Mouse (Mus musculus): Measurements from ENCODE around the gene Csnk2b.

Gene Csnk2b

GRCm38 (mm10) chr17:35090166-35090932 is 31.5 kb downstream of the Csnk2b start:
- no peak for DNase-seq (ENCODE audit: extremely low read depth, low read depth)

DNA sequence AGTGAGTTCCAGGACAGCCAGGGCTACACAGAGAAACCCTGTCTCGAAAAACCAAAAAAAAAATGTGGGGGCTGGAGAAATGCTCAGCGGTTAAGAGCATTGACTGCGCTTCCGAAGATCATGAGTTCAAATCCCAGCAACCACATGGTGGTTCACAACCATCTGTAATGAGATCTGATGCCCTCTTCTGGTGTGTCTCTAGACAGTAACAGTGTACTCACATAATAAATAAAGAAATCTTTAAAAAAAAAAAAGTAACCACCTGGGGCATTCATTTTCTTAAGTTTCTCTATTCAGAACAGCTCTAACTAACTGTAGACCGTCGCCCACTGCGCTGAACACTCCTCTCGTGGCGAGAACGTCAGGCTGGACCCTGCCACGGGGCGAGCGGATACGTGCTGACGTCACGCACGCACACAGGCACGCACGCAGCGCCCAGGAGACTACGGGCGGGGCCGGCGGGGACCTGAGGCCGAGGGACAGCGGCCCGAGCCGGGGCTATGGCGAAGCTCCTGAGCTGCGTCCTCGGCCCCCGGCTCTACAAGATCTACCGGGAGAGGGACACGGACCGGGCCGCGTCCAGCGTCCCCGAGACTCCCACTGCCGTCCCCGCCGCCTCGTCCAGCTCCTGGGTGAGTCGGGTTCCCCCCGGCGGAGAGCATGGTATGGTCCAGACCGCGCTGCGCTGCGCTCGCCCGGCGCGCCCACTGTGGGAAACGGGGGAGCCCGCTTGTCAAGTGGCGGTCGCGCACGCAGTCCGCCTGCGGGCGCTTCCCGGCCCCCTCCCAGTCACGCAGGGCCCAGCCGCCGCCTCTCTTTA is 32.8 kb downstream of the Csnk2b start, which contains the start of gene Abhd16a:
Gene Abhd16a, plus strand, starts transcription at position 439 of the 820 bp plus-strand sequence.
- DNase-seq (ENCODE audit: extremely low read depth, low read depth), result peak; percentile 74

GRCm38 (mm10) chr17:35088151-35088550 is 33.7 kb downstream of the Csnk2b start:
- no peak for DNase-seq (ENCODE audit: extremely low read depth, low read depth)

DNA sequence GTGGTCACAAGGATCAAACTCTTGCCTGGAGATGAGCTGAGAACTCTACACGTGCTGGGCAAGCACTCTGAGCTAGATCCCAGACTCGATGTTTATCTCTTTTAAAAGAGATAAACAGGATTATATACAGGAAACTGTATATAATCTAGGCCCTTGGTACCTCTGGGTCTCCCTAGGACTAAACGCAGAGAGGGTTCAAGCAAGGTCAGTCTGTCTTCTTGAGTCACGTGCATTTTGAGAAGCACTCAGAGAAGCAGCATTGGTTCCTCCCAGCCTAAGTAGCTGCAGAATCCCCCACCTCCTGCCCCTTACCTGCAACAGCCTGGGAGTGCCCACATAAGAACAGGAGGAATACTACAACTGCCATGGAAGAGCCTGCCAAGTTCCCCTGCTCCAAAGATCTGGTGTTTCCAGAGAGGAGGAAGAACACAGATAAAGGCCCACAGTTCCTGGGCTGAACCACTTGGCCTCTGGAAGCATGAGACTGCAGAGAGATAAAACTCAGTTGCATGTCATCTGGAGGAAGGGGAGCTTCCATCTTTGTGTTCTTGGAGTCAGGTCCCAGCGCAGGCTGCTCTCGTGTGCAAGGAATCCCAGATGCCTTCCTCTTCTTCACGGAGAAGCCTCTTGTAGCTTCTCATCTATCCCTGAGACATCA is 36.5 kb downstream of the Csnk2b start, which contains the start of gene Ly6g6f:
Gene Ly6g6f, minus strand, starts transcription at position 403 of the 658 bp plus-strand sequence.
- no peak for DNase-seq (ENCODE audit: extremely low read depth, low read depth)

- no peak for DNase-seq (ENCODE audit: extremely low read depth, low read depth)
Observed at GRCm38 (mm10) chr17:35083929-35084497, 37.8 kb downstream of the Csnk2b start.

DNA sequence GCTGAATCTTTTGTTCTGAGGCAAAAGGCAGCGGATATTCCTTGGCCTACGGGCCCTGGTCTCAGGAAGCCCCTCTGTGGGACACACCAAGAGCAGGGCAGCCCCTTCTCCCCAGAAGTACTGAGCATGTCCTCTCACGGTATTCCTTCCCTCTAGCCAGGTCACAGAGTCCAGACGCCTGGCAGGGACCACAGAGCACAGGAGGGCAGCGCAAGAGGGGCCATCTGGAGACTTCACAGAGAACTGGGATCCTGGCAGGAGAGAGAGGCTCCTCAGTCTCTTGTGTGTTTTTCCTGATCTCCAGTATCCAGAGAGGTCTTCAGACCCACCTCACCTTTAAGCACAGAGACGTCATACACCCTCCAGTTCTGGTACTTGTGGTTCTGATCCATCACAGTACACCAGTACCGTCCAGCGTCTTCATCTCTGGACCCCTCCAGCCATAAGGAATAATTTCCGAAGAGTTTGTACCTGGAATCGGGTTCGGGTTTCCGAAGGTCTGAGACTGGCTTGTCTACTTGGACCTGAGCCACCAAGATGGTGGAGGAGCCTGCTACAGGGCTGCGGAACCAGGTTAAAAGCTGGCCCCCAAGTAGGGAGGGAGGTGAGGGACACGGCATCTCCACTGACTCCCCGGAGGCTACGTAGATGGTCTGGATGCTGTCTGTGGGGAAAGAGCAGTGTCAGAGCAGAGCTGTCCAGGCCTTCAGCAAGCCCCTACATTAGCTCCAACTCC is 38.8 kb downstream of the Csnk2b start:
- no peak for DNase-seq (ENCODE audit: extremely low read depth, low read depth)

DNA sequence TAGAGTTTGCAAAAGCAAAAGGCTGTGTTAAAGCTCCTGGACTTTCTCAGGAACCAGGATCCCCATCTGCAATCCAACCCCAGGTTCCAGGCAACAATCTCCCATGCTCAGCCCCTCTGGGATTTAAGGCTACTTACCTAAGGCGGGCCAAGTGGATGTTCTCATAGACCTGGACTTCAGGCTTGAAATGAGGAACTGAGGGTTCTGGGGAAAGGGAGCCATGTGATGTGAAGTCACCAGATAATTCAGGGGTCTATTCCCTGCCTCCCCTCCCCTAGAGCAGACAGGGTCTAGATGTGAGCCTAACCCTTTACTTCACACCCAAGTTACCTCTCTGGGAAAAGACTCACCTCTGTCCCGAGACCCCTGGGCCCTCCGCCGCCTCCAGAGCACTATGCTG is 41.1 kb downstream of the Csnk2b start:
- peak; percentile 56 for DNase-seq (ENCODE audit: extremely low read depth, low read depth)

DNA sequence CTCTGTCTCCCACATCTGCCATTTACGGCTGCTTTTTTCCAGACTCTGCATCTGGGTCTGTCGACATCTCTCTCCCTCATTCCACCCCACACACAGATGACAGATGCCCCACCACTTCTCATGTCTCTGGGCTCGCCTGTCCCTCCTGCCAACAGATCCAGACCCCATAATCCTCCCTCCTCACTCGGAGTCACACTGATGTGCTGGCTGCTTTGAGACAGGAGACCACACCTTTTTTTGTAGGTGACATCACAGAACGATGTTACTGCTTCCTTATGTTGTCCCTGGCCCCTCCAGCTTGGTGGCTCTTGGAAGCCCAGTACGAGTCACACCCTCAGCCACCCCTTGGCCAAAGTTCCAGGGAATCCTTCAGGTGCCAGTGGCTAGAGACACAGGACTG is 41.6 kb downstream of the Csnk2b start:
- DNase-seq (ENCODE audit: extremely low read depth, low read depth), result no peak

DNA sequence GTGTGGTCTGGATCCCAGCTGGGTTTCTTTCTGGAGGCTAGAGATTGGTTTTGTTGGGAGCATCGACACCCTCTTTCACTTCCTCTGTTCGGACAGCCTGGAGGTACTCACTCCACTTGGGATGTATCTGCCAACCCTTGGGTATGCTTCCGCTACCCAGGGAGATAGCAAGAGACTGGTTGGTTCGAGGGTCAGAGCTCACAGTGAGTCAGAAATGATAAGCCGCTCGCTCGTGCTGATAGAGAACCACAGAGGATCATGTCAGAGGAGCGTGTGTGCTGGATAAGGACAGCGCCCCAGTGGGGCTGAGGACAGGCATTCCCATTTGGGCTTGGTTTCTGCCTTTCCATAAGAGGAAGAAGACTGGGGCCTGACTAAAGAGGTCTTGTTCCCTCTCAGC is 42.1 kb downstream of the Csnk2b start:
- peak; percentile 99 for DNase-seq (ENCODE audit: extremely low read depth, low read depth)

GRCm38 (mm10) chr17:35077786-35078233 is 44.0 kb downstream of the Csnk2b start, which contains the start of gene Ly6g6d:
Gene Ly6g6d (minus strand): TSS chr17:35078065.
- no peak for DNase-seq (ENCODE audit: extremely low read depth, low read depth)

GRCm38 (mm10) chr17:35077285-35077684 is 44.6 kb downstream of the Csnk2b start:
- no peak for DNase-seq (ENCODE audit: extremely low read depth, low read depth)

GRCm38 (mm10) chr17:35076507-35077176 is 45.2 kb downstream of the Csnk2b start, which contains the start of gene Ly6g6e:
Gene Ly6g6e (plus strand): TSS chr17:35076902.
- DNase-seq (ENCODE audit: extremely low read depth, low read depth), result no peak

DNA sequence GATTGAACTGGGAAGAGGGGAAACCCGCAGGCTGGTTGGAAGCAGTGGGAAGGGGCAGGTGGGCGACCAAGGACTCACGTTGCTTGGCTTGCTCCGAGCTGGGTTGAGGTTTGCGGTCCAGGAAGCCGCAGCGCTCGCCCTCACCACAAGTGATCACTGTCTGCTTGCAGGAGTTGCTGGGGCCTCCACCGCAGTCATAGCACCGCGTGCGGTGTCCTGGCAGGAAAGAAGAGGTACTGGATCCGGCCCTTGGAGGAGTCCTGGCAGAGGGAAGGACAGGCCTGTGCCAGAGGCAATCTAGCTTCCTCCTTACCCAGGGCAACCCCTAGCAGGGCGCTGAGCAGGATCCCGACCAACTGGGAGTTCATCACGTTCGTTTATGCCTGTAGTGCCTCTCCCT is 47.8 kb downstream of the Csnk2b start:
- DNase-seq (ENCODE audit: extremely low read depth, low read depth), result no peak

DNA sequence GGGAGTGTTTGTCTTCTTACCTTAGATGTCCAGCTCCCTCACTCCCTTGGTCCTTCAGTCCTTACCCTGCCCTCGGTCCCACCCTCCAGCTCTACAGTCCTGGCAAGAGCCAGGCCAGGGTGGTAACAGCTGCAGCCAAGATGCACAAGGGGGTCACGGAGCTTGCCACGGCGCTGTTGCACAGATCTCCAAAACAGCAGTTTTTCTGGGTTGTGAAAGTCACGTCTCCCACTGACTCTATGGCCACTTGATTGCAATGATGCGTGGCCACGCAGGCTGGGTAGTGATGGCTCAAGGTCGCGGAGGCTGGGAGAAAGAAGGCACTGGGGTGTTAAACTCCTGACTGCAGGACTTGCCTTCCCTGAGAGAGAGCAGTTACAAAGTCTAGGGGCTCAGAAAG is 50.4 kb downstream of the Csnk2b start:
- no peak for DNase-seq (ENCODE audit: extremely low read depth, low read depth)

GRCm38 (mm10) chr17:35070556-35071229 is 51.2 kb downstream of the Csnk2b start:
- no peak for DNase-seq (ENCODE audit: extremely low read depth, low read depth)

- DNase-seq (ENCODE audit: extremely low read depth, low read depth), result no peak
Observed at GRCm38 (mm10) chr17:35068213-35068914, 53.5 kb downstream of the Csnk2b start.
